In the genomic region with DNA sequence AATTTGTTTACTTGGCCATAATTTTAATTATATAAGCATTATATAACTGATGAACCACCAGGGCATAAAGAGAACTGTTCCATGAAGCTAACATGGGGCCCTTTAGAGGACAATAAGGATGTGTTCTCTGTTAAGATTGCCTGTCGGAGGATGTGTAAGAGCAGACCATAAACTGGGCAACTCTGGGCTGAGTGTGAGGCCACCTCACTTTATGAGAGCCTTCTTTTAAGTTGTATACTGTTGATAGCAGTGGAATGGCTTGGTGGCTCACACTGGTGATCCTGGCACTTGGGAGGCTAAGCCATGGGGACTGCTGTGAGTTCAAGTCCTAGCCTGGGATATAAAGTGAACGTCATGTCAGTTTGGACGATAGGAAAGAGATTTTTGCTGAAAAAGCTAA, we compare ENCODE assay signal across 25 mouse cellular contexts.
"Had no signal": no experiment of that assay in that cellular context is flagged by ENCODE, and none has a peak within 500 bp of the region (broad histone marks: within the 10 kb centered on the region; RNA-seq: fewer than 3 reads in every experiment).

No protein-coding gene starts in this region.

- H3K9me3 ChIP-seq: heart, embryonic 12.5 days; hindbrain, embryonic 10.5 days; hindbrain, embryonic 12.5 days; limb, embryonic 10.5 days; limb, embryonic 12.5 days; liver, embryonic 13.5 days; liver, embryonic 15.5 days had no signal

- H3K27me3 ChIP-seq: heart, embryonic 12.5 days; hindbrain, embryonic 12.5 days; limb, embryonic 12.5 days; liver, embryonic 13.5 days; liver, embryonic 15.5 days had no signal

- H3K4me1 ChIP-seq: heart, embryonic 12.5 days; limb, embryonic 12.5 days; liver, embryonic 15.5 days had no signal

- H3K4me3 ChIP-seq: heart, adult 2 months; heart, embryonic 12.5 days; hindbrain, embryonic 10.5 days; hindbrain, embryonic 12.5 days; layer of hippocampus, adult 2 months; left cerebral cortex, adult 2 months; limb, embryonic 10.5 days; limb, embryonic 12.5 days; liver, embryonic 13.5 days; liver, embryonic 15.5 days had no signal

- H3K4me2 ChIP-seq: heart, embryonic 12.5 days; hindbrain, embryonic 12.5 days; hindbrain, embryonic 14.5 days; limb, embryonic 12.5 days; liver, embryonic 11.5 days; liver, embryonic 13.5 days; liver, embryonic 15.5 days had no signal

- DNase-seq: gastrocnemius, postnatal 10 days; gastrocnemius, postnatal 25 days; heart, adult 2 months; heart, postnatal 10 days; heart, postnatal 4 days; kidney, adult 18-20 months; kidney, adult 8-10 months; kidney, postnatal 10 days; kidney, postnatal 25 days; kidney, postnatal 4 days; liver; liver, embryonic 13.5 days; liver, postnatal 0 days had no signal

- H3K27ac ChIP-seq: heart, adult 2 months; hindbrain, embryonic 10.5 days; hindbrain, embryonic 12.5 days; hindbrain, embryonic 14.5 days; layer of hippocampus, adult 2 months; left cerebral cortex, adult 2 months; limb, embryonic 10.5 days; limb, embryonic 12.5 days; liver, embryonic 13.5 days; liver, embryonic 15.5 days had no signal

- H3K36me3 ChIP-seq: heart, embryonic 12.5 days; hindbrain, embryonic 10.5 days; hindbrain, embryonic 12.5 days; limb, embryonic 10.5 days; limb, embryonic 12.5 days; liver, embryonic 13.5 days; liver, embryonic 15.5 days had no signal

- H3K9ac ChIP-seq: heart, embryonic 12.5 days; hindbrain, embryonic 12.5 days; hindbrain, embryonic 14.5 days; limb, embryonic 12.5 days; liver, embryonic 13.5 days; liver, embryonic 15.5 days; liver, postnatal 0 days had no signal

- ATAC-seq: hindbrain, embryonic 16.5 days; inflammation-experienced regulatory T-cells, adult 6 months; liver, postnatal 0 days had no signal
